Mouse (Mus musculus) hindbrain, embryonic 14.5 days (tissue): ENCODE data around the gene Eif4a3. TPM values are rescaled to one million over a fixed set of nuclear protein-coding genes. Genes with fewer than 3 reads are reported as not detected.
A peak's percentile ranks its signal among the peaks of the same experiment; 100 is the strongest.
"Not testable (repeated sequence)": the region's sequence is repeated elsewhere in the genome, so short reads cannot be mapped to it uniquely, and the experiment has no call there.

Experiments used
- ATAC-seq: fragments of 200-750 bp; cut with Nextera tagmentation; 2 replicates; pipeline ENCODE4 v1.8.0; 2017; ENCODE audit warnings: moderate number of reproducible peaks, mild to moderate bottlenecking, moderate TSS enrichment, moderate library complexity; ENCODE audit not compliant: low FRiP score
- DNase-seq: peaks from one replicate; pipeline ENCODE4 v3.0.0-alpha.2; 2015; ENCODE audit warnings: low spot score
- H3K27ac ChIP-seq: fragments of 300-500 bp; sonication (generic); 2 replicates; pipeline ENCODE4 v1.5.1; 2014; ENCODE audit warnings: mild to moderate bottlenecking, moderate library complexity
- H3K27me3 ChIP-seq: fragments of 300-500 bp; sonication (generic); 2 replicates; pipeline ENCODE4 v1.6.1; 2014; ENCODE audit warnings: mild to moderate bottlenecking, low read length, mixed read lengths; ENCODE audit not compliant: control insufficient read depth, insufficient read depth
- H3K36me3 ChIP-seq: fragments of 300-500 bp; sonication (generic); replicated peaks from 2 replicates; pipeline ENCODE4 v1.6.1; 2014; ENCODE audit not compliant: control insufficient read depth, insufficient read depth
- H3K4me1 ChIP-seq: fragments of 300-500 bp; sonication (generic); replicated peaks from 2 replicates; pipeline ENCODE4 v1.6.1; 2014; ENCODE audit warnings: antibody characterized with exemption, low read length, mixed read lengths; ENCODE audit not compliant: control insufficient read depth, insufficient read depth
- H3K4me2 ChIP-seq: fragments of 300-500 bp; sonication (generic); replicated peaks from 2 replicates; pipeline ENCODE4 v1.6.1; 2014; ENCODE audit warnings: mild to moderate bottlenecking, moderate library complexity
- H3K4me3 ChIP-seq: fragments of 300-500 bp; sonication (generic); replicated peaks from 2 replicates; pipeline ENCODE4 v1.5.1; 2014; ENCODE audit warnings: mild to moderate bottlenecking, low read length
- H3K9ac ChIP-seq: fragments of 300-500 bp; sonication (generic); 2 replicates; pipeline ENCODE4 v1.6.1; 2014
- H3K9me3 ChIP-seq: fragments of 300-500 bp; sonication (generic); 2 replicates; pipeline ENCODE4 v1.6.1; 2016; ENCODE audit warnings: low read length; ENCODE audit not compliant: control insufficient read depth
- WGBS: fragments of 180-500 bp; shearing (Covaris S2); extraction: QIAGEN DNeasy Blood & Tissue Kit; methylation state at CpG from one replicate; pipeline ENCODE4 v1.1.7; 2014; 5-methylcytosine and 5-hydroxymethylcytosine counted together
- polyA plus RNA-seq: library from polyadenylated mRNA; unstranded; fragments of >200 nt; fragmentation: Nextera tagmentation; extraction: Ambion mirVana; gene quantifications from 2 replicates; pipeline ENCODE4 v1.2.1, GENCODE M21; 2014

Gene Eif4a3
- polyA plus RNA-seq, 1 experiment from 2014 or later = 243 TPM

DNA sequence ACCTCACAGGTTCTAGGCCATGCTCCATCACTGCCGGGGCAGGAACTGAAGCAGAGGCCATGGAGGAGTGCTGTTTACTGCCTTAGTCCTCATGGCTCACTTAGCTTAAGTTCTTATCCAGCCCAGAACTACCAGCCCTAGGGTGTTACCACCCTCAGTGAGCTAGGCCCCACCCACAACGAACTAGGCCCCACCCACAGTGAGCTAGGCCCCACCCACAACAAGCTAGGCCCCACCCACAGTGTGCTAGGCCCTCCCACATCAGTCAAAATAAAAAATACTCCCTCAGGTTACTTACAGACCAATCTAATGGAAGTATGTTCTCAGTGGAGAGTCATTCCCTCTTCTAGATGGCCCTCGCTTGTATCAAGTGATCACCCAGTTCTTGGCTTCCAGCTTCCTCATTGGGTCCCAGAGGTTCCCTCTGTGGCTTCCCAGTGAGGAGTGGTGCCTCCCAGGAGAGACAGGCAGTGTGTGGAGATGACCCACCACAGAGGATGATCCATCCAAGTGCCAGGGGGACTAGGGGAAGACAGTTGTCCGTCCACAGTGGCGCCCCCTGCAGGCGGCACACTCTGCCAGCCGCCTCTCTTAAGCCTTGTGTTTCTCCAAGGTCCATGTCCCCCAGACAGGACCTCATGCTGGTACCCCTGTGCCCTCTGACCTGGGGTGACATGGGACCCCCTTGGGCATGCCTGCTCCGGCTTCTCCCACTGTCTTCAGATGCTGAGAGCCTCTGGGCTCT is 26.5 kb downstream of the Eif4a3 start:
- Histone ChIP-seq H3K4me3 (no peak overlapping the region), H3K9me3 (no peaks in the 10 kb centered on the region), H3K4me1 (peaks cover 7% of the 10 kb centered on the region), H3K27ac (no peak overlapping the region), H3K36me3 (peaks cover 50% of the 10 kb centered on the region), H3K27me3 (no peaks in the 10 kb centered on the region), H3K4me2 (no peak overlapping the region), H3K9ac (no peak overlapping the region)
- ATAC-seq (no peak), DNase-seq (no peak)
- 84% methylated on average over 8 of the region's 8 CpGs for WGBS

- H3K36me3 ChIP-seq = peaks cover 42% of the 10 kb centered on the region
- H3K4me2 ChIP-seq, H3K27ac ChIP-seq, H3K4me3 ChIP-seq, H3K9me3 ChIP-seq, DNase-seq, H3K27me3 ChIP-seq, ATAC-seq, H3K9ac ChIP-seq, H3K4me1 ChIP-seq: not testable (repeated sequence)
- 71% methylated on average over 3 of the region's 3 CpGs for WGBS
These were observed 27.4 kb downstream of the Eif4a3 start for GRCm38 (mm10) chr11:119272492-119272891.

GRCm38 (mm10) chr11:119268557-119269195 is 31.2 kb downstream of the Eif4a3 start:
- H3K9me3 ChIP-seq = no peaks in the 10 kb centered on the region
- no peak overlapping the region for H3K27ac ChIP-seq
- WGBS = 73% methylated on average over 16 of the region's 16 CpGs
- DNase-seq (no peak), ATAC-seq (no peak)
- peaks cover 10% of the 10 kb centered on the region for H3K4me1 ChIP-seq
- peak overlapping the region; percentile 56 for H3K4me3 ChIP-seq
- no peaks in the 10 kb centered on the region for H3K27me3 ChIP-seq
- H3K4me2 ChIP-seq = peak overlapping the region; percentile 85
- peaks cover 15% of the 10 kb centered on the region for H3K36me3 ChIP-seq
- peak overlapping the region; percentile 73 for H3K9ac ChIP-seq

DNA sequence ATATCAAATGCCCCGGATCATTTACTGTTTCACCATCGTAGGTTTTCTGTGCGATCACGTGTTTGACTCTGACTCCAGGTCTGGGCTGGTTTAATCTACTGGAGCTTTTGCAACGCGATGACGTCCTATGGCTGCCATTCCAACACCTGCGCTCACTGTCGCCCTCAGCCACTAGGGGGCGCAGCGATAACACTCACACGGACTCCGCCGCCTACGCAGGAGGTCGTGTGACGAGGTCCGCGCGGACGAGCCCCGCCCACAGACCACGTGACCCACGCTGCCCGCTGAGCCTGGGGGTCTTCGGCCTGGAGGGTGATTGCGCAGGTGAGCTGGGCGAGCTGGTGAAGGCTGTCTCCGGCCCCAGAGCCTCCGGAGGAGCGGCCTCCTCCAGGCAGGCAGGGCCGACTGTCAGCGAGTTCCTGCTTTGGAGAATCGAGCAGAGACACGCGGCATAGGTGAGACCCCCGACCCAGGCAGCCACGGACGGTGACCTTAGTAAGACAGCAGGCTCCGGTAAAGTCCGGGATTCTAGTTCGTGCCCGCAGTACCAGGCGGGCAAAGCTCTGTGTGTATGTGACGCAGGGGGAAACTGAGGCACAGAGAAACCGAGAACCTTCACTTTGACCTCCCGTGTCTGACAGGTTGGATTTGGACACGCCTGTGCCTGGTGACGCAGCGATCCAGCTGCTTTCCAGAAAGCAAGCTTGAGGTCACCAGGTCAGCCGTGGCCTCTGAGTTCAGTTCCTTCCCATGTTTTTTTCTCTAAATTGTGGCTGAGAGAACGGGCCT is 31.9 kb downstream of the Eif4a3 start, which contains the start of gene Gaa:
TSS of gene Gaa (plus strand) at position 120 of the 789 bp plus-strand sequence.
- ATAC-seq (peak; percentile 85), DNase-seq (peak; percentile 99)
- Histone ChIP-seq H3K4me1 (peaks cover 10% of the 10 kb centered on the region), H3K9me3 (no peaks in the 10 kb centered on the region), H3K4me3 (peak within 1 kb of the TSS; percentile 56), H3K9ac (peak within 1 kb of the TSS; percentile 73), H3K27me3 (no peaks in the 10 kb centered on the region), H3K27ac (peak within 1 kb of the TSS; percentile 15; the same call in 1 of the 2 replicates), H3K4me2 (peak within 1 kb of the TSS; percentile 85), H3K36me3 (peaks cover 17% of the 10 kb centered on the region; the same call in 1 of the 2 replicates)
- WGBS = 6% methylated on average over 52 of the region's 52 CpGs

- Histone ChIP-seq H3K4me2 (peak overlapping the region; percentile 85), H3K4me3 (no peak overlapping the region), H3K36me3 (peaks cover 14% of the 10 kb centered on the region; the same call in 1 of the 2 replicates), H3K4me1 (peaks cover 10% of the 10 kb centered on the region), H3K27ac (peak overlapping the region; percentile 15; the same call in 1 of the 2 replicates), H3K27me3 (no peaks in the 10 kb centered on the region), H3K9ac (no peak overlapping the region), H3K9me3 (no peaks in the 10 kb centered on the region)
- peak; percentile 35; the same call in 1 of the 2 replicates for ATAC-seq
- no peak for DNase-seq
- 37% methylated on average over 6 of the region's 6 CpGs for WGBS
These were observed 32.6 kb downstream of the Eif4a3 start for GRCm38 (mm10) chr11:119267241-119267674.

- 80% methylated on average over 7 of the region's 7 CpGs for WGBS
- Histone ChIP-seq H3K27ac (no peak overlapping the region), H3K9ac (no peak overlapping the region), H3K9me3 (no peaks in the 10 kb centered on the region), H3K4me2 (no peak overlapping the region), H3K4me1 (peaks cover 10% of the 10 kb centered on the region), H3K36me3 (peaks cover 14% of the 10 kb centered on the region; the same call in 1 of the 2 replicates), H3K4me3 (no peak overlapping the region), H3K27me3 (no peaks in the 10 kb centered on the region)
- DNase-seq (no peak), ATAC-seq (no peak)
These were observed 34.1 kb downstream of the Eif4a3 start for GRCm38 (mm10) chr11:119265811-119266210.

GRCm38 (mm10) chr11:119264413-119264812 is 35.5 kb downstream of the Eif4a3 start:
- DNase-seq (no peak), ATAC-seq (no peak)
- Histone ChIP-seq H3K27ac (no peak overlapping the region), H3K4me1 (peaks cover 10% of the 10 kb centered on the region), H3K9ac (no peak overlapping the region), H3K4me3 (no peak overlapping the region), H3K4me2 (no peak overlapping the region), H3K27me3 (no peaks in the 10 kb centered on the region), H3K36me3 (peaks cover 14% of the 10 kb centered on the region; the same call in 1 of the 2 replicates), H3K9me3 (no peaks in the 10 kb centered on the region)
- WGBS = 93% methylated on average over 13 of the region's 13 CpGs

GRCm38 (mm10) chr11:119259977-119260376 is 39.9 kb downstream of the Eif4a3 start:
- no peaks in the 10 kb centered on the region for H3K9me3 ChIP-seq
- H3K4me3 ChIP-seq = no peak overlapping the region
- DNase-seq (no peak), ATAC-seq (no peak)
- WGBS = 90% methylated on average over 8 of the region's 8 CpGs
- H3K27me3 ChIP-seq = no peaks in the 10 kb centered on the region
- H3K4me2 ChIP-seq = no peak overlapping the region
- no peaks in the 10 kb centered on the region for H3K4me1 ChIP-seq
- peaks cover 14% of the 10 kb centered on the region; the same call in 1 of the 2 replicates for H3K36me3 ChIP-seq
- no peak overlapping the region for H3K27ac ChIP-seq
- H3K9ac ChIP-seq = no peak overlapping the region
